ENCODE assay signal across 8 mouse cellular contexts in the genomic region with DNA sequence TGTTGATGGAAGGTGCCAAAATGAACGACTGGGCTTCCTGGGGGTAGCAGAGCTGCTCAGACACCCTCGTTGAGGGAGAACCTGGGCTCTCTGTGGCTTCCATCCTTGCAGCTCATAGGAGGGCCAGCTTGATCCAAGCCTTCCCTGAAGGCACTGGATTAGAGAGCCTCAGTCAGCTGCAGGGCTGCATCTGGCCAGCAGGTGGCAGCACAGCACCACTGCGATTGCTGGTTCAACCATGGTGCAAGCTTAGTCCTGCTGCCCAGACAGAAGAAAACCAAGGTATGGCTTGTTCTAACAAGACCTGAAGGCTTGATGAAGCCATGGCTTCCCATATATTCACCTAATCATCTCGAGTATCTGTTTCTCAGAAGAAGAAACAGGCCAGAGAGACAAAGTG. TPM values are rescaled to one million over a fixed set of nuclear protein-coding genes. Genes with fewer than 3 reads are reported as not detected.
A peak's percentile ranks its signal among the peaks of the same experiment; 100 is the strongest.
DNase-seq lines count a peak whose midpoint lies in the region; ATAC-seq and TF ChIP-seq lines count a peak whose summit lies in the region.

No protein-coding gene starts in this region.

- H3K4me3 ChIP-seq in midbrain, embryonic 14.5 days (replicated peaks; ENCODE audit: low read depth, low read length) = no peak overlapping the region
- no peak overlapping the region for H3K4me3 ChIP-seq in small intestine, adult 2 months (ENCODE audit: low read depth, low read length)

- H3K4me1 ChIP-seq in midbrain, embryonic 14.5 days (ENCODE audit: control insufficient read depth, insufficient read depth, low read length) = no peaks in the 10 kb centered on the region
- H3K4me1 ChIP-seq in small intestine, adult 2 months (ENCODE audit: control insufficient read depth, insufficient read depth, insufficient read length, low read length) = no peaks in the 10 kb centered on the region

- peak; percentile 57; the same call in 1 of the 2 replicates for ATAC-seq in midbrain, embryonic 14.5 days (ENCODE audit: low FRiP score, low TSS enrichment)

- peaks cover 22% of the 10 kb centered on the region; the same call in 1 of the 2 replicates for H3K36me3 ChIP-seq in midbrain, embryonic 14.5 days (ENCODE audit: control insufficient read depth, insufficient read depth, low read length)
- peaks cover 11% of the 10 kb centered on the region; the same call in 1 of the 2 replicates for H3K36me3 ChIP-seq in small intestine, adult 2 months (ENCODE audit: control insufficient read depth, insufficient read depth, low read length)

- H3K27me3 ChIP-seq in midbrain, embryonic 14.5 days (ENCODE audit: control insufficient read depth, insufficient read depth, low read length) = no peaks in the 10 kb centered on the region
- H3K27me3 ChIP-seq in small intestine, adult 2 months (ENCODE audit: control insufficient read depth, insufficient read depth, low read length) = no peaks in the 10 kb centered on the region

- no peak overlapping the region for H3K27ac ChIP-seq in midbrain, embryonic 14.5 days (replicated peaks; ENCODE audit: low read depth, low read length)
- H3K27ac ChIP-seq in small intestine, adult 2 months (ENCODE audit: insufficient read depth, low read depth, low read length) = no peak overlapping the region

- H3K9me3 ChIP-seq in midbrain, embryonic 14.5 days (ENCODE audit: control insufficient read depth, low read length) = no peaks in the 10 kb centered on the region

- H3K9ac ChIP-seq in midbrain, embryonic 14.5 days (replicated peaks; ENCODE audit: low read length) = no peak overlapping the region

- 23% methylated on average over 4 of the region's 4 CpGs for WGBS in midbrain, embryonic 14.5 days
- WGBS in small intestine, adult 2 months = 18% methylated on average over 4 of the region's 4 CpGs

- peak; percentile 84 to 96 for DNase-seq in adrenal gland, adult (ENCODE audit: inconsistent age in 2 of 2, low spot score in 1 of 2)
- DNase-seq in embryo, embryonic 10.5 days (ENCODE audit: low spot score) = peak; percentile 87
- DNase-seq in gastrocnemius, postnatal 4 days (ENCODE audit: low spot score in 2 of 2) = peak; percentile 85 to 87
- peak; percentile 89 for DNase-seq in kidney, adult 18-20 months
- peak; percentile 74 to 85 for DNase-seq in left cerebral cortex, postnatal 36 days (ENCODE audit: low spot score in 2 of 2)
- peak; percentile 86 for DNase-seq in midbrain, embryonic 14.5 days
- DNase-seq in Muller cell, postnatal 12 days (ENCODE audit: inconsistent ontology term) = no peak

- TF ChIP-seq POLR2A in small intestine, adult 2 months (IDR thresholded peaks at IDR 0.05; ENCODE audit: low read depth, low read length) = no peak

- peak; percentile 98 for TF ChIP-seq CTCF in small intestine, adult 2 months (IDR thresholded peaks at IDR 0.05; ENCODE audit: extremely low read depth, insufficient read length, insufficient replicate concordance, low read depth, low read length)

- no peak overlapping the region for H3K4me2 ChIP-seq in midbrain, embryonic 14.5 days (ENCODE audit: low read length)

- intact Hi-C loops in left cerebral cortex, postnatal 36 days (cut with DNase I) = loop anchor here (2.0 to 5.0 kb wide), 3 partner anchors 40 to 1124 kb away; no protein-coding TSS in a partner anchor

RNA-seq across cellular contexts. Expression of gene Orm2, which starts 6.3 kb away (rescaled TPM):
- not detected for total RNA-seq in gastrocnemius, postnatal 4 days (2021)
- total RNA-seq in left cerebral cortex, postnatal 36 days (2021) = not detected
- not detected in 2 replicates for polyA plus RNA-seq in midbrain, embryonic 14.5 days (2014; fragmentation: Nextera tagmentation; extraction: Ambion mirVana)
- not detected in 2 replicates for polyA plus RNA-seq in small intestine, adult 2 months (2012; rRNA removed)

RNA-seq across cellular contexts. Expression of gene Orm3, which starts 12.6 kb away (rescaled TPM):
- not detected for total RNA-seq in gastrocnemius, postnatal 4 days (2021)
- total RNA-seq in left cerebral cortex, postnatal 36 days (2021) = not detected
- polyA plus RNA-seq in midbrain, embryonic 14.5 days (2014; fragmentation: Nextera tagmentation; extraction: Ambion mirVana) = not detected in 2 replicates
- polyA plus RNA-seq in small intestine, adult 2 months (2012; rRNA removed) = not detected in 2 replicates

RNA-seq across cellular contexts. Expression of gene Orm1, which starts 24.2 kb away (rescaled TPM):
- 1 to 10 TPM; 1.9 to 4.2 TPM for total RNA-seq in gastrocnemius, postnatal 4 days (2021)
- total RNA-seq in left cerebral cortex, postnatal 36 days (2021) = not detected
- not detected in 2 replicates for polyA plus RNA-seq in midbrain, embryonic 14.5 days (2014; fragmentation: Nextera tagmentation; extraction: Ambion mirVana)
- polyA plus RNA-seq in small intestine, adult 2 months (2012; rRNA removed) = not detected in 2 replicates

RNA-seq across cellular contexts. Expression of gene Akna, which starts 34.6 kb away (rescaled TPM):
- total RNA-seq in gastrocnemius, postnatal 4 days (2021) = 1 to 10 TPM; 6.2 to 6.5 TPM
- 1 to 10 TPM; 2.5 to 4.4 TPM for total RNA-seq in left cerebral cortex, postnatal 36 days (2021)
- 3.0 and 6.1 TPM in 2 replicates for polyA plus RNA-seq in midbrain, embryonic 14.5 days (2014; fragmentation: Nextera tagmentation; extraction: Ambion mirVana)
- 8.1 and 11.5 TPM in 2 replicates for polyA plus RNA-seq in small intestine, adult 2 months (2012; rRNA removed)
